Mouse (Mus musculus) kidney, adult 2 months (tissue): ENCODE results near the gene Dnajc7.

Experiments used
- CTCF ChIP-seq: fragments of 200-500 bp; conservative IDR thresholded peaks from 2 replicates; pipeline ENCODE4 v1.5.1; 2011; ENCODE audit warnings: low read depth, mild to moderate bottlenecking, control low read depth, low read length, moderate library complexity, mixed read lengths; ENCODE audit not compliant: insufficient read depth, insufficient read length
- POLR2A ChIP-seq: fragments of 200-500 bp; IDR thresholded peaks from one replicate; pipeline ENCODE4 v1.6.1; 2011; ENCODE audit warnings: low read depth, low read length, control low read depth

GRCm38 (mm10) chr11:100550101-100550500 is 69.9 kb downstream of the Dnajc7 start:
- TF ChIP-seq CTCF (no peak), POLR2A (no peak)
